Mouse (Mus musculus): ENCODE measurements around the gene Pak4. TPM values are rescaled to one million over a fixed set of nuclear protein-coding genes. Genes with fewer than 3 reads are reported as not detected.

The Pak4 gene
- total RNA-seq, 2 experiments from 2014 or later, result 21.6 to 22.1 TPM

Small RNAs within 50 kb of the gene (microRNA-seq; reads per million reads assigned to microRNA genes)
- gene Mir7049, result 0 to 1.0 reads per million in 2 experiments

Other genes with a start within 250 kb of the Pak4 start
- 1,000 to 10,000 TPM in 1 of 2 experiments, 100 to 1,000 TPM in 1; 972 to 1,025 TPM for gene Rps16, start 247.5 kb downstream of the Pak4 start, total RNA-seq (2021)
- gene Plekhg2, start 225.6 kb downstream of the Pak4 start, total RNA-seq (2021), result 10 to 100 TPM; 42.1 to 42.9 TPM
- gene Zfp36, start 217.9 kb downstream of the Pak4 start, total RNA-seq (2021), result 10 to 100 TPM; 12.7 to 12.9 TPM
- 10 to 100 TPM; 22.9 to 24.5 TPM for gene Med29, start 205.5 kb downstream of the Pak4 start, total RNA-seq (2021)
- 10 to 100 TPM; 50.1 to 53.5 TPM for gene Paf1, start 205.2 kb downstream of the Pak4 start, total RNA-seq (2021)
- gene Gmfg, start 160.7 kb downstream of the Pak4 start, total RNA-seq (2021), result 1 to 10 TPM; 7.1 to 7.5 TPM
- 1 to 10 TPM; 2.5 to 3.3 TPM for gene Lrfn1, start 146.2 kb downstream of the Pak4 start, total RNA-seq (2021)
- gene Ifnl2, start 87.7 kb downstream of the Pak4 start, total RNA-seq (2021), result not detected
- gene Ifnl3, start 75.3 kb downstream of the Pak4 start, total RNA-seq (2021), result not detected
- gene Sycn, start 57.3 kb downstream of the Pak4 start, total RNA-seq (2021), result not detected
- gene Nccrp1, start 50.9 kb downstream of the Pak4 start, total RNA-seq (2021), result not detected
- 10 to 100 TPM; 49.2 to 50.5 TPM for gene Samd4b, start within 50 bp of the Pak4 start, total RNA-seq (2021)
- not detected for gene Acp7, start 33.1 kb upstream of the Pak4 start, total RNA-seq (2021)
- 1 to 10 TPM; 2.2 TPM for gene Fbxo27, start 94.7 kb upstream of the Pak4 start, total RNA-seq (2021)
- gene Fbxo17, start 118.6 kb upstream of the Pak4 start, total RNA-seq (2021), result 1 to 10 TPM; 2.6 to 4.2 TPM
- gene Mrps12, start 143.6 kb upstream of the Pak4 start, total RNA-seq (2021), result 10 to 100 TPM; 44.5 to 45.9 TPM
- 10 to 100 TPM; 19.3 to 19.9 TPM for gene Sars2, start 143.8 kb upstream of the Pak4 start, total RNA-seq (2021)
- gene Ccer2, start 158.0 kb upstream of the Pak4 start, total RNA-seq (2021), result not detected
- gene Sirt2, start 168.6 kb upstream of the Pak4 start, total RNA-seq (2021), result 10 to 100 TPM; 56.4 to 58.3 TPM
- 10 to 100 TPM; 14.4 to 14.5 TPM for gene Nfkbib, start 169.3 kb upstream of the Pak4 start, total RNA-seq (2021)
- gene Rinl, start 190.8 kb upstream of the Pak4 start, total RNA-seq (2021), result 1 to 10 TPM; 1.1 to 1.8 TPM
- gene Hnrnpl, start 210.4 kb upstream of the Pak4 start, total RNA-seq (2021), result 100 to 1,000 TPM; 549 to 557 TPM
- gene Ech1, start 227.0 kb upstream of the Pak4 start, total RNA-seq (2021), result 100 to 1,000 TPM; 647 to 783 TPM
- 10 to 100 TPM; 17.8 to 20.8 TPM for gene Lgals4, start 235.7 kb upstream of the Pak4 start, total RNA-seq (2021)

All from heart, postnatal 4 days (tissue).